Mouse (Mus musculus) right cerebral cortex, postnatal 36 days (tissue): Measurements from ENCODE around the gene Cfdp1.

Experiments
- DNase-seq, 2 experiments: peaks; one replicate each; pipeline ENCODE4 v3.0.0; 2022; ENCODE audit warnings: low spot score in 2 of 2, mixed read lengths in 1 of 2

Cfdp1 gene

GRCm38 (mm10) chr8:111853861-111854501 is at the start of gene Cfdp1:
TSS of gene Cfdp1 (minus strand) at chr8:111854291.
- DNase-seq = peak; percentile 97 to 98

- DNase-seq = no peak
These were observed 48.0 kb upstream of the Cfdp1 start for GRCm38 (mm10) chr8:111902080-111902479.

GRCm38 (mm10) chr8:111898586-111898985 is 44.5 kb upstream of the Cfdp1 start:
- no peak for DNase-seq

- no peak for DNase-seq
These were observed 40.9 kb upstream of the Cfdp1 start for GRCm38 (mm10) chr8:111894955-111895354.

- DNase-seq = no peak
These were observed 38.5 kb upstream of the Cfdp1 start for GRCm38 (mm10) chr8:111892615-111893014.

GRCm38 (mm10) chr8:111891983-111892382 is 37.9 kb upstream of the Cfdp1 start:
- DNase-seq = no peak

GRCm38 (mm10) chr8:111890911-111891303 is 36.8 kb upstream of the Cfdp1 start:
- DNase-seq = no peak

GRCm38 (mm10) chr8:111889931-111890910 is 36.1 kb upstream of the Cfdp1 start:
- no peak for DNase-seq

GRCm38 (mm10) chr8:111888091-111888650 is 34.1 kb upstream of the Cfdp1 start:
- no peak for DNase-seq

GRCm38 (mm10) chr8:111887479-111887878 is 33.4 kb upstream of the Cfdp1 start:
- no peak for DNase-seq

- no peak for DNase-seq
These were observed 29.5 kb upstream of the Cfdp1 start for GRCm38 (mm10) chr8:111883615-111884014.

GRCm38 (mm10) chr8:111881591-111881990 is 27.5 kb upstream of the Cfdp1 start:
- no peak for DNase-seq

GRCm38 (mm10) chr8:111877711-111878110 is 23.6 kb upstream of the Cfdp1 start:
- DNase-seq = no peak

- peak; percentile 96 to 97 for DNase-seq
These were observed 22.4 kb upstream of the Cfdp1 start, which contains the start of gene Tmem170 for GRCm38 (mm10) chr8:111876355-111876948. TSS of gene Tmem170 (minus strand) at chr8:111876750.

- no peak for DNase-seq
These were observed 21.7 kb upstream of the Cfdp1 start for GRCm38 (mm10) chr8:111875758-111876157.

GRCm38 (mm10) chr8:111871278-111871677 is 17.2 kb upstream of the Cfdp1 start:
- no peak for DNase-seq

- DNase-seq = no peak
These were observed 16.3 kb upstream of the Cfdp1 start for GRCm38 (mm10) chr8:111870379-111870778.

GRCm38 (mm10) chr8:111868664-111869063 is 14.6 kb upstream of the Cfdp1 start:
- DNase-seq = no peak

GRCm38 (mm10) chr8:111865857-111866256 is 11.8 kb upstream of the Cfdp1 start:
- no peak for DNase-seq

GRCm38 (mm10) chr8:111865130-111865852 is 11.2 kb upstream of the Cfdp1 start:
- no peak for DNase-seq

- no peak for DNase-seq
These were observed 10.6 kb upstream of the Cfdp1 start for GRCm38 (mm10) chr8:111864648-111865047.
